Mouse (Mus musculus) thymus, adult 2 months (tissue): ENCODE data around the gene Arfgef2.

Experiments used
- CTCF ChIP-seq: fragments of 200-500 bp; IDR thresholded peaks from 2 replicates; pipeline ENCODE4 v1.5.1; 2012; ENCODE audit warnings: mild to moderate bottlenecking, control low read depth, low read length, moderate library complexity, borderline replicate concordance; ENCODE audit not compliant: control insufficient read depth, poor library complexity, insufficient read depth; ENCODE audit errors: extremely low read depth
- POLR2A ChIP-seq: fragments of 200-500 bp; IDR thresholded peaks from 2 replicates; pipeline ENCODE4 v1.6.1; 2012; ENCODE audit warnings: mild to moderate bottlenecking, low read length, control low read depth, moderate library complexity; ENCODE audit not compliant: control insufficient read depth, poor library complexity, insufficient read depth; ENCODE audit errors: extremely low read depth

- TF ChIP-seq POLR2A: no peak
- no peak for TF ChIP-seq CTCF
These were observed 4.1 kb downstream of the Arfgef2 start for GRCm38 (mm10) chr2:166809499-166809898.
